Mouse (Mus musculus) kidney, adult 2 months (tissue): Measurements from ENCODE around the gene Rad51b.

ENCODE experiments used
- CTCF ChIP-seq: fragments of 200-500 bp; conservative IDR thresholded peaks from 2 replicates; pipeline ENCODE4 v1.5.1; 2011; ENCODE audit warnings: low read depth, mild to moderate bottlenecking, control low read depth, low read length, moderate library complexity, mixed read lengths; ENCODE audit not compliant: insufficient read depth, insufficient read length
- POLR2A ChIP-seq: fragments of 200-500 bp; IDR thresholded peaks from one replicate; pipeline ENCODE4 v1.6.1; 2011; ENCODE audit warnings: low read depth, low read length, control low read depth

DNA sequence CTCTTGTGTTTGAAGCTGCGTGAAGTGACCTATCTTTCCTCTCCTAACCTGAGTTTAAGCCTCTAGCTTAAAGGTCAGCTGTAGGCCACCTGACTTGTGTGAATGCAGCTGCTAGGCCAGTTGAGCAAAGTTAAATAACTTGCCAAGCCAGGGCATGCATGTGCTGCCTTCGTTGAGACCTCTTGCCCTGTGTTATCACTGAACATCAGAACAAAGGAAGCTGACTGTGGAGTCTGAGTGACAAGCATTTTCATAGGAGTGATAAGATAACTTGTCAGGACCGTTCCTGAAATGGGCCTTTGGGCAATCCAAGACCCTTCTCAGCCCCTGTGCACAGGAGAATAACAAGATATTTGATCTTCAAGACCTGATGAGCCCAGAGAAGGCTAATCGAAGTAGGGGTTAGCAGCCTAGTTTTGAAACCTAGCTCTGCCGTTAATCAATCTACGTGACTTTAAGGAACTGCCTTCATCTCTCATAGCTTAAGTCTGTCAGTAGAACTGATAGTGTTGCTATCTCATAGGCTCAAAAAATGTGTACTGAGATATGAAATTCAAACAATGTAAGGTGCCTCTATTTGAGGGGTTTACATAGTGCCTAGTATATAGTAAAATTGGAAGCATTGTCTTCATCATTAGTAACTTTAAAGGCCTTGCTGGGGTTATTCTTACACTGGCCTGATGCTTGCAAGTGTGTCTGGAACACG lies 465.6 kb downstream of the Rad51b start:
- TF ChIP-seq POLR2A (no peak), CTCF (no peak)
